Mouse (Mus musculus) neural tube, embryonic 15.5 days (tissue): Measurements from ENCODE around the gene Nup35. TPM values are rescaled to one million over a fixed set of nuclear protein-coding genes. Genes with fewer than 3 reads are reported as not detected.

Experiments used
- ATAC-seq: fragments of 200-750 bp; cut with Nextera tagmentation; 2 replicates; pipeline ENCODE4 v1.8.0; 2017; ENCODE audit warnings: mild to moderate bottlenecking, moderate TSS enrichment, moderate library complexity; ENCODE audit not compliant: low FRiP score
- H3K27ac ChIP-seq: fragments of 300-500 bp; sonication (generic); replicated peaks from 2 replicates; pipeline ENCODE4 v1.5.1; 2015; ENCODE audit warnings: mild to moderate bottlenecking, inconsistent platforms
- H3K27me3 ChIP-seq: fragments of 300-500 bp; sonication (generic); replicated peaks from 2 replicates; pipeline ENCODE4 v1.6.1; 2015; ENCODE audit warnings: inconsistent platforms
- H3K36me3 ChIP-seq: fragments of 300-500 bp; sonication (generic); 2 replicates; pipeline ENCODE4 v1.6.1; 2015; ENCODE audit warnings: inconsistent platforms
- H3K4me1 ChIP-seq: fragments of 300-500 bp; sonication (generic); 2 replicates; pipeline ENCODE4 v1.6.1; 2015; ENCODE audit warnings: inconsistent platforms
- H3K4me2 ChIP-seq: fragments of 300-500 bp; sonication (generic); 2 replicates; pipeline ENCODE4 v1.6.1; 2015; ENCODE audit warnings: inconsistent platforms, mild to moderate bottlenecking, moderate library complexity
- H3K4me3 ChIP-seq: fragments of 300-500 bp; sonication (generic); replicated peaks from 2 replicates; pipeline ENCODE4 v1.5.1; 2015; ENCODE audit warnings: mild to moderate bottlenecking, inconsistent platforms
- H3K9ac ChIP-seq: fragments of 300-500 bp; sonication (generic); replicated peaks from 2 replicates; pipeline ENCODE4 v1.6.1; 2015; ENCODE audit warnings: mild to moderate bottlenecking, inconsistent platforms
- H3K9me3 ChIP-seq: fragments of 300-500 bp; sonication (generic); replicated peaks from 2 replicates; pipeline ENCODE4 v1.6.1; 2016; ENCODE audit warnings: inconsistent platforms
- WGBS: fragments of 180-500 bp; shearing (Covaris S2); methylation state at CpG from one replicate; pipeline ENCODE4 v1.1.7; 2015; ENCODE audit warnings: mixed read lengths; 5-methylcytosine and 5-hydroxymethylcytosine counted together
- polyA plus RNA-seq: library from polyadenylated mRNA; unstranded; fragments of >200 nt; fragmentation: Nextera tagmentation; extraction: Ambion mirVana; gene quantifications from 2 replicates; pipeline ENCODE4 v1.2.1, GENCODE M21; 2015

The Nup35 gene
- polyA plus RNA-seq, 1 experiment from 2014 or later, result 54.1 TPM

- peak overlapping the region; percentile 69 for H3K9ac ChIP-seq
- H3K4me3 ChIP-seq, result peak overlapping the region; percentile 92
- no peaks in the 10 kb centered on the region for H3K27me3 ChIP-seq
- peaks cover 12% of the 10 kb centered on the region for H3K4me1 ChIP-seq
- no peaks in the 10 kb centered on the region for H3K9me3 ChIP-seq
- 15% methylated on average over 8 of the region's 8 CpGs for WGBS
- H3K4me2 ChIP-seq, result peak overlapping the region; percentile 64
- H3K27ac ChIP-seq, result no peak overlapping the region
- H3K36me3 ChIP-seq, result no peaks in the 10 kb centered on the region; the same call in 1 of the 2 replicates
- no peak for ATAC-seq
These were observed 22.4 kb downstream of the Nup35 start for GRCm38 (mm10) chr2:80639398-80639797.

- Histone ChIP-seq H3K27me3 (no peaks in the 10 kb centered on the region), H3K4me1 (peaks cover 12% of the 10 kb centered on the region), H3K4me2 (peak overlapping the region; percentile 64), H3K9ac (no peak overlapping the region; the same call in 1 of the 2 replicates), H3K36me3 (peaks cover 2% of the 10 kb centered on the region; the same call in 1 of the 2 replicates), H3K4me3 (no peak overlapping the region; the same call in 1 of the 2 replicates), H3K9me3 (no peaks in the 10 kb centered on the region), H3K27ac (no peak overlapping the region)
- WGBS, result 62% methylated on average over 3 of the region's 3 CpGs
- no peak for ATAC-seq
These were observed 22.8 kb downstream of the Nup35 start for GRCm38 (mm10) chr2:80639864-80640263.

GRCm38 (mm10) chr2:80661414-80661813 lies 44.4 kb downstream of the Nup35 start:
- Histone ChIP-seq H3K4me1 (no peaks in the 10 kb centered on the region), H3K27me3 (no peaks in the 10 kb centered on the region), H3K9me3 (no peaks in the 10 kb centered on the region), H3K27ac (no peak overlapping the region), H3K4me2 (no peak overlapping the region), H3K36me3 (peaks cover 17% of the 10 kb centered on the region), H3K9ac (no peak overlapping the region), H3K4me3 (no peak overlapping the region)
- ATAC-seq, result no peak

GRCm38 (mm10) chr2:80662682-80663081 lies 45.6 kb downstream of the Nup35 start:
- no peak for ATAC-seq
- Histone ChIP-seq H3K36me3 (peaks cover 13% of the 10 kb centered on the region; the same call in 1 of the 2 replicates), H3K4me1 (no peaks in the 10 kb centered on the region), H3K27ac (no peak overlapping the region), H3K27me3 (no peaks in the 10 kb centered on the region), H3K9me3 (no peaks in the 10 kb centered on the region), H3K9ac (no peak overlapping the region), H3K4me2 (no peak overlapping the region), H3K4me3 (no peak overlapping the region)
- 97% methylated on average over 2 of the region's 2 CpGs for WGBS

GRCm38 (mm10) chr2:80667396-80667964 lies 50.4 kb downstream of the Nup35 start:
- ATAC-seq, result peak; percentile 68
- no peak overlapping the region for H3K4me3 ChIP-seq
- H3K4me2 ChIP-seq, result no peak overlapping the region
- peaks cover 8% of the 10 kb centered on the region; the same call in 1 of the 2 replicates for H3K36me3 ChIP-seq
- no peaks in the 10 kb centered on the region for H3K9me3 ChIP-seq
- no peaks in the 10 kb centered on the region for H3K4me1 ChIP-seq
- no peak overlapping the region for H3K27ac ChIP-seq
- no peaks in the 10 kb centered on the region for H3K27me3 ChIP-seq
- WGBS, result 75% methylated on average over 5 of the region's 5 CpGs
- H3K9ac ChIP-seq, result no peak overlapping the region

- Histone ChIP-seq H3K4me3 (no peak overlapping the region), H3K27me3 (no peaks in the 10 kb centered on the region), H3K9ac (no peak overlapping the region), H3K4me2 (no peak overlapping the region), H3K27ac (no peak overlapping the region), H3K9me3 (no peaks in the 10 kb centered on the region), H3K36me3 (no peaks in the 10 kb centered on the region; the same call in 1 of the 2 replicates), H3K4me1 (no peaks in the 10 kb centered on the region)
- no peak for ATAC-seq
- WGBS, result 76% methylated on average over 11 of the region's 11 CpGs
These were observed 53.0 kb downstream of the Nup35 start for GRCm38 (mm10) chr2:80669868-80670666.

GRCm38 (mm10) chr2:80678803-80679202 lies 61.8 kb downstream of the Nup35 start:
- no peaks in the 10 kb centered on the region for H3K36me3 ChIP-seq
- H3K4me3 ChIP-seq, result no peak overlapping the region
- H3K4me2 ChIP-seq, result no peak overlapping the region
- H3K9me3 ChIP-seq, result no peaks in the 10 kb centered on the region
- no peak overlapping the region for H3K9ac ChIP-seq
- H3K27ac ChIP-seq, result no peak overlapping the region
- H3K4me1 ChIP-seq, result no peaks in the 10 kb centered on the region
- ATAC-seq, result no peak
- WGBS, result 89% methylated on average over 8 of the region's 8 CpGs
- no peaks in the 10 kb centered on the region for H3K27me3 ChIP-seq

GRCm38 (mm10) chr2:80683727-80684239 lies 66.7 kb downstream of the Nup35 start:
- no peak overlapping the region for H3K4me2 ChIP-seq
- H3K27ac ChIP-seq, result no peak overlapping the region
- no peak overlapping the region for H3K9ac ChIP-seq
- 84% methylated on average over 6 of the region's 6 CpGs for WGBS
- no peak for ATAC-seq
- no peak overlapping the region for H3K4me3 ChIP-seq
- H3K27me3 ChIP-seq, result no peaks in the 10 kb centered on the region
- no peaks in the 10 kb centered on the region for H3K9me3 ChIP-seq
- H3K36me3 ChIP-seq, result no peaks in the 10 kb centered on the region
- H3K4me1 ChIP-seq, result no peaks in the 10 kb centered on the region

- Histone ChIP-seq H3K4me1 (no peaks in the 10 kb centered on the region), H3K4me2 (no peak overlapping the region), H3K4me3 (no peak overlapping the region), H3K9ac (no peak overlapping the region), H3K9me3 (no peaks in the 10 kb centered on the region), H3K27me3 (no peaks in the 10 kb centered on the region), H3K36me3 (no peaks in the 10 kb centered on the region), H3K27ac (no peak overlapping the region)
- ATAC-seq, result no peak
- 87% methylated on average over 6 of the region's 6 CpGs for WGBS
These were observed 67.5 kb downstream of the Nup35 start for GRCm38 (mm10) chr2:80684396-80685071.

- no peak overlapping the region for H3K4me3 ChIP-seq
- no peak overlapping the region for H3K4me2 ChIP-seq
- H3K36me3 ChIP-seq, result no peaks in the 10 kb centered on the region
- no peaks in the 10 kb centered on the region for H3K27me3 ChIP-seq
- H3K4me1 ChIP-seq, result no peaks in the 10 kb centered on the region
- no peak overlapping the region for H3K9ac ChIP-seq
- ATAC-seq, result no peak
- no peaks in the 10 kb centered on the region for H3K9me3 ChIP-seq
- 72% methylated on average over 4 of the region's 4 CpGs for WGBS
- no peak overlapping the region for H3K27ac ChIP-seq
These were observed 71.2 kb downstream of the Nup35 start for GRCm38 (mm10) chr2:80688261-80688660.

- no peak overlapping the region for H3K27ac ChIP-seq
- no peak for ATAC-seq
- 83% methylated on average over 1 of the region's 1 CpGs for WGBS
- no peaks in the 10 kb centered on the region for H3K36me3 ChIP-seq
- H3K9me3 ChIP-seq, result no peaks in the 10 kb centered on the region
- H3K4me3 ChIP-seq, result no peak overlapping the region
- H3K27me3 ChIP-seq, result no peaks in the 10 kb centered on the region
- H3K4me1 ChIP-seq, result no peaks in the 10 kb centered on the region
- H3K4me2 ChIP-seq, result no peak overlapping the region
- no peak overlapping the region for H3K9ac ChIP-seq
These were observed 90.4 kb downstream of the Nup35 start for GRCm38 (mm10) chr2:80707429-80707828.
